Mouse (Mus musculus) limb, embryonic 14.5 days (tissue): ENCODE results near the gene 4931414P19Rik. TPM values are rescaled to one million over a fixed set of nuclear protein-coding genes. Genes with fewer than 3 reads are reported as not detected.

Experiments used
- ATAC-seq: fragments of 200-750 bp; cut with Nextera tagmentation; 2 replicates; pipeline ENCODE4 v1.8.0; 2017; ENCODE audit warnings: low read depth, moderate number of reproducible peaks, moderate TSS enrichment; ENCODE audit not compliant: low FRiP score
- DNase-seq: peaks from one replicate; pipeline ENCODE4 v3.0.0-alpha.2; 2015; ENCODE audit warnings: low spot score
- H3K27ac ChIP-seq: fragments of 300-500 bp; sonication (generic); replicated peaks from 2 replicates; pipeline ENCODE4 v1.5.1; 2014; ENCODE audit warnings: low read depth, mild to moderate bottlenecking, low read length, moderate library complexity, mixed read lengths
- H3K27me3 ChIP-seq: fragments of 300-500 bp; sonication (generic); 2 replicates; pipeline ENCODE4 v1.6.1; 2014; ENCODE audit warnings: low read length, mixed read lengths; ENCODE audit not compliant: control insufficient read depth, insufficient read depth
- H3K36me3 ChIP-seq: fragments of 300-500 bp; sonication (generic); 2 replicates; pipeline ENCODE4 v1.6.1; 2014; ENCODE audit warnings: mild to moderate bottlenecking, low read length, moderate library complexity, mixed read lengths; ENCODE audit not compliant: control insufficient read depth, insufficient read depth
- H3K4me1 ChIP-seq: fragments of 300-500 bp; sonication (generic); 2 replicates; pipeline ENCODE4 v1.6.1; 2014; ENCODE audit warnings: antibody characterized with exemption, low read length, mixed read lengths; ENCODE audit not compliant: control insufficient read depth, insufficient read depth
- H3K4me2 ChIP-seq: fragments of 300-500 bp; sonication (generic); replicated peaks from 2 replicates; pipeline ENCODE4 v1.6.1; 2014; ENCODE audit warnings: low read depth, mild to moderate bottlenecking, low read length, moderate library complexity; ENCODE audit not compliant: severe bottlenecking
- H3K4me3 ChIP-seq: fragments of 300-500 bp; sonication (generic); replicated peaks from 2 replicates; pipeline ENCODE4 v1.5.1; 2014; ENCODE audit warnings: low read length
- H3K9ac ChIP-seq: fragments of 300-500 bp; sonication (generic); 2 replicates; pipeline ENCODE4 v1.6.1; 2014; ENCODE audit warnings: mild to moderate bottlenecking, low read depth, low read length, moderate library complexity; ENCODE audit not compliant: severe bottlenecking
- H3K9me3 ChIP-seq: fragments of 300-500 bp; sonication (generic); 2 replicates; pipeline ENCODE4 v1.6.1; 2016; ENCODE audit warnings: low read length; ENCODE audit not compliant: control insufficient read depth
- POLR2A ChIP-seq: fragments of 200-500 bp; IDR thresholded peaks from 2 replicates; pipeline ENCODE4 v1.8.0; 2012; ENCODE audit warnings: inconsistent platforms, mild to moderate bottlenecking, moderate library complexity, borderline replicate concordance; ENCODE audit not compliant: insufficient read depth, insufficient read length; ENCODE audit errors: extremely low read depth
- WGBS: fragments of 180-500 bp; shearing (Covaris S2); extraction: QIAGEN DNeasy Blood & Tissue Kit; methylation state at CpG from one replicate; pipeline ENCODE4 v1.1.7; 2014; 5-methylcytosine and 5-hydroxymethylcytosine counted together
- polyA plus RNA-seq, 2 experiments: library from polyadenylated mRNA; depleted of rRNA in 1 of 2; stranded (reverse) in 1 of 2; unstranded in 1 of 2; fragments of >200 nt; fragmentation: Nextera tagmentation in 1 of 2; extraction: Ambion mirVana in 1 of 2; gene quantifications; 2 replicates each; pipeline versions ENCODE4 v1.2.1 to v1.2.3; 2012 to 2014

The 4931414P19Rik gene
- polyA plus RNA-seq, 2 experiments: 4.4 to 14.0 TPM

DNA sequence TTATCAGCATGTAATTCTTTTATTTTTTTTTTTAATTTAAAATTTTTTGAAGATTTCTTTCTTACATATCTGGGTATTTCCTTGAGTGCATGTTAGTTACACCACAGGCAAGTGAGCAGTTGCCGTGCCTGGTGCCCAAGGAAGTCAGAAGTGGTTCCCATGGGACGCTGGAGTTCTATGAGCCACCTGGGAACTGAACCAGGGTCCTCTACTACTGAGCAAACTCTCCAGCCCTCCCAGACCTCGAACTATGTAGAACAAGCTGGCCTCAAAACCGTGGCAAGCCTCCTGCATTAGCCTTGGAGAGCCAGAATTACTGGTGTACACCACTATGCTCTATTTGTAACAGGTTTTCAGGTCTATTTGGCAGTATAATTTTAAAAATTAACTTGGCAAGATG, 3.2 kb downstream of the 4931414P19Rik start:
- Histone ChIP-seq H3K9me3 (no peaks in the 10 kb centered on the region), H3K4me3 (peak overlapping the region; percentile 62), H3K27ac (peak overlapping the region; percentile 90), H3K4me1 (peaks cover 18% of the 10 kb centered on the region), H3K36me3 (no peaks in the 10 kb centered on the region), H3K9ac (peak overlapping the region; percentile 84; the same call in 1 of the 2 replicates), H3K27me3 (no peaks in the 10 kb centered on the region), H3K4me2 (peak overlapping the region; percentile 44)
- TF ChIP-seq POLR2A: no peak
- ATAC-seq (peak; percentile 1; the same call in 1 of the 2 replicates), DNase-seq (no peak)
- WGBS: 35% methylated on average over 4 of the region's 4 CpGs

DNA sequence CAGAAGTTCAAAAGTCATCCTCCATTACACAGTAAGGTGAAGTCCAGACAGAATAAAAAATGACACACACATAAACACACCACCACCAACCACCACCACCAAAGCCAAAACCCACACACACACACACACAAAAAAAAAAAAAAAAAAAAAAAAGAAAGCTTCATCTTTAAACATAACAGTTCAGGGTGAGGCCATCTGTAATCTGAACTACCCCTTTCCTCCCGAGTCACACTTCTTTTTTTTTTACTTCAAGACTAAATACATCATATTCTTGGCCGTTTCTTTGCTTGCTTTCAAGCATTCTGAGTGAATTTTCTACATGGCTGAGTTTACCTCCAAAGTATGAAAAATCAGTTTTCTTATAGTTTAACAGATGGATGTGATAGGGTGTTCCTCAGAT, 4.2 kb downstream of the 4931414P19Rik start:
- no peaks in the 10 kb centered on the region for H3K9me3 ChIP-seq
- H3K27ac ChIP-seq: no peak overlapping the region
- no peak for DNase-seq
- no peak for ATAC-seq
- no peaks in the 10 kb centered on the region for H3K27me3 ChIP-seq
- H3K4me1 ChIP-seq: peaks cover 18% of the 10 kb centered on the region
- no peaks in the 10 kb centered on the region; the same call in 1 of the 2 replicates for H3K36me3 ChIP-seq
- 80% methylated on average over 2 of the region's 2 CpGs for WGBS
- H3K9ac ChIP-seq: no peak overlapping the region
- TF ChIP-seq POLR2A: no peak
- H3K4me3 ChIP-seq: no peak overlapping the region
- no peak overlapping the region for H3K4me2 ChIP-seq

DNA sequence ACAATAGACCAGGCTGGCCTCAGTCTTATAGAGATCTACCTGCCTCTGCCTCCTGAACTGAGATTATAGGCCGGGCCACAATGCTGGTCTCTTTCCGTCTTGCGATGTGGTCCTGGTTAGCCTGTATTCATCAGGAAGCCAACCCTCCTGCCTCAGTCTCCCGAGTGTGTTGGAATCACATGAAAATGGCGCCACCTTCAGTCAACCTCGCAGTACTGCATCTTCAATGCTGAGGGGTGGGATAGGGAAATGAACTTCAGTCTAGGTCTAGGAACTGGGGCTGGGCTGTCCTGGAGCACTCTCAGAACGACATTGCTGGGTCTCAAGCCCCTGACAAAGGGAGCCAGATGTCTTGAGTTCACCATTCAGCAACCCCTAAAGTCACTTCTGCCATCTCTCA, 8.7 kb downstream of the 4931414P19Rik start:
- Histone ChIP-seq H3K27ac (no peak overlapping the region), H3K4me2 (no peak overlapping the region), H3K36me3 (peaks cover 13% of the 10 kb centered on the region; the same call in 1 of the 2 replicates), H3K9ac (no peak overlapping the region), H3K9me3 (no peaks in the 10 kb centered on the region), H3K4me1 (no peaks in the 10 kb centered on the region), H3K27me3 (no peaks in the 10 kb centered on the region), H3K4me3 (no peak overlapping the region)
- ATAC-seq (no peak), DNase-seq (no peak)
- 72% methylated on average over 7 of the region's 7 CpGs for WGBS
- TF ChIP-seq POLR2A: no peak

DNA sequence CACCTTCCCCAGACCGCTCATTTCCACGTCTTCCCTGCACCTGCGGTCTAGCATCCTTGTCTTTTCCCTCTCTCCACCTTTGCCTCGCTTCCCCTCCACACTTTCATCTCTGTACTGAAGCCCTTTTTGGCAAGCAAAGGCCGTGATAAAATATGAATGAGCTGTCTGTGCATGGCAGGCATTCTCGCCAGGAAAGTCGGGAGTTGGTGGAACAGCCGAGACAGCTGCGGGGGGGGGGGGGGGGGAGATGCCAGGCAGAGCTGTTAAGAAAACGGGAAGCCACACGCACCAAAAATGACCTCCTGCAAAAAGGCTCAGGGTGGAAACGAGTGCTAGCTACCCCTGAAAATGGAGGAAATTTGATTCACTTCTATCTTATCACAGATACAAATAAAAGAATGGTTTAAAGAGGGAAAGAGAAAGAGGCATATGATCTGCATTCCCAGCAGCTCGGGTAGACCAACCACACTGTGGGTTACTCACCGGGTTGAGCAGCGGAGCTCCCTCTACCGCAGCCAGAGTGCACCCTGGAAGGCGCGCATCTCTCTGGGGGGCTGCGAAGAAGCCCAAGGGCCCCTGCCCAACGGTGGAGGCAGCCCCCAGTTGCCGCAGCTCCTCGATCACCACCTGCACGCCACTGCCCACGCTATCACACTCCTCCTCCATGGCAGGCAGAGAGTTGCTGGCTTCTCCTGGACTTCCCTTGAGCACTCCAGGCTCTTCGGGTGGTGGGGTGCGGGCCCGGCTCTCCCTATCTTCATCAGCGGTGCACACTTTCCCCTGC, 11.0 kb downstream of the 4931414P19Rik start:
- no peak overlapping the region for H3K9ac ChIP-seq
- no peak overlapping the region for H3K27ac ChIP-seq
- TF ChIP-seq POLR2A: no peak
- no peaks in the 10 kb centered on the region for H3K27me3 ChIP-seq
- no peak overlapping the region for H3K4me3 ChIP-seq
- no peaks in the 10 kb centered on the region for H3K4me1 ChIP-seq
- no peak for ATAC-seq
- no peaks in the 10 kb centered on the region for H3K9me3 ChIP-seq
- peaks cover 28% of the 10 kb centered on the region; the same call in 1 of the 2 replicates for H3K36me3 ChIP-seq
- WGBS: 71% methylated on average over 28 of the region's 28 CpGs
- no peak overlapping the region for H3K4me2 ChIP-seq
- no peak for DNase-seq

- Histone ChIP-seq H3K27me3 (no peaks in the 10 kb centered on the region), H3K4me2 (no peak overlapping the region), H3K9ac (no peak overlapping the region), H3K4me1 (no peaks in the 10 kb centered on the region), H3K36me3 (peaks cover 28% of the 10 kb centered on the region; the same call in 1 of the 2 replicates), H3K27ac (no peak overlapping the region), H3K4me3 (no peak overlapping the region), H3K9me3 (no peaks in the 10 kb centered on the region)
- DNase-seq (no peak), ATAC-seq (no peak)
- no peak for TF ChIP-seq POLR2A
- 90% methylated on average over 3 of the region's 3 CpGs for WGBS
Measured at GRCm38 (mm10) chr14:54594055-54594454, 11.7 kb downstream of the 4931414P19Rik start.
